Mouse (Mus musculus): ENCODE data around the gene Lyrm7. TPM values are rescaled to one million over a fixed set of nuclear protein-coding genes. Genes with fewer than 3 reads are reported as not detected.

Gene Lyrm7
- polyA plus RNA-seq, 1 experiment from 2014 or later, result 4.1 TPM

DNA sequence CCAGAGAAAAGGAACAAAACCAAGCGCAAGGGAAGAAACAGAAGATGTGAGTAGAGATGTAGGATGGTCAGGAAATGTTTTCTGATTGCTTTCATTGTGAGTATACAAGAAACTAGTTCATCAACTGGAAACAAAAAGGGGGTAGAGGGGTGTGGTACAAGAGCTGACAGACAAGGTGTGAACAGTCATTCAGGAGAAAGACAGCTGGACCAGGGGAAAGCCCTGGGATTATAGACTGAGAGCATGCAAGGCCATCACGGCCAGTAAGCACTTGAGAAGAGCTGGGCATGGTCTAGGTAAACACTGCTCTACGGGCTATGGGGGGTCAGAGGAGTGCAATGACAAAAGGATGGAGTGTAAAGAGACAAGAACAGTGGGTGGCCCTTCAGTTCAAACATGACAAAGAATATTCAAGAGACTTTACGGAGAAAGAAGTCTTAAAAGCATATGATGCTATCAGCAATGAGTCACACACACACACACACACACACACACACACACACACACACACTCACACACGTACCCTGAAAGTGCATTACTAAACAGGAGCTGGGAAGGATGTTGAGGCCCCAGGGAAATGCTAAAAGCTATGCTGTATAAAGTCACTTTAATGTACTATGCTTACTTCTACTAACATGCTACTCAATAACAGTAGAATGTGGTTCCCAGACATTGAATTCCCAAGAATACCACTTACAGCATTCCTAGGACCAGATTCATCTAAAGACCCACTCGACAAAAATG is 83.2 kb downstream of the Lyrm7 start:
- H3K9me3 ChIP-seq (replicated peaks), result no peaks in the 10 kb centered on the region
- H3K4me3 ChIP-seq (replicated peaks), result no peak overlapping the region
- no peaks in the 10 kb centered on the region for H3K36me3 ChIP-seq (replicated peaks)
- no peak overlapping the region for H3K27ac ChIP-seq (replicated peaks)
- H3K9ac ChIP-seq, result no peak overlapping the region
- ATAC-seq (ENCODE audit: insufficient read depth), result no peak
- no peaks in the 10 kb centered on the region for H3K27me3 ChIP-seq
- 56% methylated on average over 6 of the region's 6 CpGs for WGBS (ENCODE audit: insufficient replicate concordance)
- peaks cover 47% of the 10 kb centered on the region for H3K4me1 ChIP-seq (replicated peaks)
- no peak overlapping the region for H3K4me2 ChIP-seq

Other genes with a start within 250 kb of the Lyrm7 start
- gene Cdc42se2, start 73.2 kb downstream of the Lyrm7 start, polyA plus RNA-seq (2015; fragmentation: Nextera tagmentation; extraction: Ambion mirVana), result 17.2 and 18.0 TPM in 2 replicates
- gene Hint1, start 5.5 kb upstream of the Lyrm7 start, polyA plus RNA-seq (2015; fragmentation: Nextera tagmentation; extraction: Ambion mirVana), result 305 and 377 TPM in 2 replicates
- 43.1 and 43.3 TPM in 2 replicates for gene Gpx3, start 41.5 kb upstream of the Lyrm7 start, polyA plus RNA-seq (2015; fragmentation: Nextera tagmentation; extraction: Ambion mirVana)
- 6.1 and 6.6 TPM in 2 replicates for gene Tnip1, start 102.0 kb upstream of the Lyrm7 start, polyA plus RNA-seq (2015; fragmentation: Nextera tagmentation; extraction: Ambion mirVana)
- gene Anxa6, start 172.5 kb upstream of the Lyrm7 start, polyA plus RNA-seq (2015; fragmentation: Nextera tagmentation; extraction: Ambion mirVana), result 54.2 and 57.5 TPM in 2 replicates
- 1.3 and 1.4 TPM in 2 replicates for gene Ccdc69, start 217.2 kb upstream of the Lyrm7 start, polyA plus RNA-seq (2015; fragmentation: Nextera tagmentation; extraction: Ambion mirVana)
- gene Gm2a, start 237.2 kb upstream of the Lyrm7 start, polyA plus RNA-seq (2015; fragmentation: Nextera tagmentation; extraction: Ambion mirVana), result 22.4 and 26.8 TPM in 2 replicates